Mouse (Mus musculus) megakaryocyte, adult 5-6 weeks (primary cell): ENCODE data around the gene Smim11. TPM values are rescaled to one million over a fixed set of nuclear protein-coding genes. Genes with fewer than 3 reads are reported as not detected.

Experiments used
- ATAC-seq: 2 replicates; pipeline ENCODE4 v1.8.0; 2016; ENCODE audit warnings: mild to moderate bottlenecking, inconsistent platforms; ENCODE audit not compliant: poor library complexity, severe bottlenecking
- total RNA-seq, 2 experiments: library from RNA; stranded (forward) in 1 of 2; stranded (reverse) in 1 of 2; fragments of 153-499, 151-499 nt in 1 of 2; fragments of 221-1000, 200-1000 nt in 1 of 2; gene quantifications; 2 replicates each; pipeline versions ENCODE4 v1.2.3 to v1.2.4; 2015 to 2017

The Smim11 gene
- total RNA-seq, 2 experiments from 2014 or later: 83.8 to 122 TPM

DNA sequence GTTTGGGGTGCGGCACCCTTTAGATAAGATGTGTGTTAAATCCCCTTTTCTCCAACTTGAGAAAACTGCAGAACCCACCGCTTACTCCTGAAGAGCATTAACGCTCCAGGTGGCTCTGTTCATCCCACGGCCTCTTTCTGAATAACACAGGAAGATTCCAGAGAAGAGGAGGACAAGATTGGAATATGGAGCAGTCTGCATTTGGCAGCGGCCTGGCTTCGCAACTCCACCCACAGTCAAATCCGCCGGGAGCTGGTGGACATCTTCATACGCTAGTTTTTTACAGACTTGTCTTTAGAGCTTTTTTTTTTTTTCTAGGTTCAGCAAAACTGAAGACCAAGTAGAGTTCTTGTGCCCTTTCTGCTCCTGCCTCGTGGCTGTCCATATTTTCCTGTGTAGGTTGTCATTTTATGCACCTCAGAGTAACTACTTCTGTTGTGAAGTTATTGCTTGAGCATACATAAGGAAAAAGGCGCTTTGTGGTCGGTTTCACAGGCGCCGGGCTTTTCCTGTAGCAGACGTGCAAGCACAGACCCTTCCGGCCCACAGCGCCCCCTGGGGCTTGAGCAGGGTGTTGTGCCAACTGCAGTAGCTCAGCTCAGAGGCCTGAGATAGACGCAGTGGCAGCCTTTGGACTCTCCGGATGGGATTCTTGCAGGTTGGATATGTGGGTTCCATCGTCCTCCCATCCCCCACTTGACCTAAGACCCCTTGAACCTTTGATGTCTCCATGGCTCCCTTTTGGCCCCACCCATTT lies 18.4 kb downstream of the Smim11 start:
- ATAC-seq: peak; percentile 86

DNA sequence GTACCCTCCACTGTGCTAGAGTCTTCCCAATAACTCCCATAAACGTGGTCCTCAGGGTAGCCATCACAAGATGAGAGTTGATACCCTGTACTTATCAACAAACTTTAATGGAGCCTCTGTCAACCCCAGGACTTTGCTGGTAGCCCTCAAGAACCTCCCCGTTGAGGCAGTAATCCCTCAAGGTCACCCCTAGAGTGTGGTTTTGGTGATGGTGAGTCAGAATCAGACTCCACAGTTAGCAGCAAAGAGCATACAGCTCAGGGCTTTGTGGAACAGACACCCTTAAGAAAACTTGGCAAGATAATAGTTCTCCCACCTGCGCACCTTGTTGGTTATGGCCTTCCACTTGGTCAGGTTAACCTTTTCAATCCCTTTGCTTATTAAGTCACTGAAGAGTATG lies 19.3 kb downstream of the Smim11 start:
- no peak for ATAC-seq

DNA sequence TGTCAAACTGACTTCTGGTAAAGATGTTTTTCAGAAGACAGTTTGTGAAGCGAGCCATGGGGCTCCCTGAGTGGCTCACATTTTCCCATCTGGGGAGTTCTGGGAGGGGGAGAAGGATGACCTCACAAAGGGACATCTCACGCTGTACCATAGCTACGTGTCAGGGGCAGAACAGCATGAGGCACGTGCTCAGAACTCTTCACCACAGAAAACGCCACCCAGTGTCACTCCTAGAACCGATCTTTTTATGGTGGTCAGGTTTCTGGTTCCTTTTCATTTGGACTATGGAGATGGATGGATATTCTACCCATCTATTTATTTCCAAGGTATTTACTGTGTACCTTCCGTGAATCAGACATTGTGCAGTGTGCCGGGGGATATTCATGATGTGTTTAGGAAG lies 20.3 kb downstream of the Smim11 start, which contains the start of gene Fam243:
Gene Fam243 (minus strand): TSS at position 101 of the 400 bp plus-strand sequence.
- ATAC-seq: no peak

DNA sequence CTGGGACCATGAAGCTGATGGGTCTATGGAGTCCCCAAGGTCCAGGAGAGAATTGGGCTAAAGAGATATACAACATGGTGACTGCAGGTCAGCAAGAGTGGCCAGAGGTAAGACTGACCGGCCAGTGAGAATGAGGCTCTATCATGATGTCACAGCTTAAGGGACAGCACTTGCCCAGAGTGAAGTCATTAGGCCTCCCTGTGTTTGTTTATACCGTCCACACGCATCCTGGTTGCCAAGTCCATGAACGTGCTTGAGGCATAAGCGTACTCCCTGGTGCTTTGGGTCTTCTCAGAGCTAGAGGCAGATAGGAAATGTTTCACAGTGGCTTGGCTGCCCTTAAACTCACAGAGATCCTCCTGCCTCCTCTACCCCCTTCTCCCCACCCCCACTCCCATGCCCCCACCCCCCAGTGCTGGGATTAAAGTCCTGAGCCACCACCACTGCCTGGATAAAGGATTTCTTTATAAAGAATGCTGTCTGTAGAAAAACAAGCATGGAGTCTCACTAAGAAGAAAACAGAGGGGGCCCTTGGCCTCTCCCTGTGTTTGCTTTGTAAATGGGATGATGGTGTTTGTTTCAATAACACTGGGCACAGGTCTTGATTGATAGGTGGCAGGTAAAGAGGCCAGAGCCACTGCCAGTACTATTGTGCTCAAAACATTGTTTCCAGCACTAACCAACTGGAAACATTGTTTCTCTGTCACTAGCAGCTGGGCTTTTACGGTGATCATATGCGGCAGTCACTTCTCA lies 23.4 kb downstream of the Smim11 start:
- no peak for ATAC-seq

DNA sequence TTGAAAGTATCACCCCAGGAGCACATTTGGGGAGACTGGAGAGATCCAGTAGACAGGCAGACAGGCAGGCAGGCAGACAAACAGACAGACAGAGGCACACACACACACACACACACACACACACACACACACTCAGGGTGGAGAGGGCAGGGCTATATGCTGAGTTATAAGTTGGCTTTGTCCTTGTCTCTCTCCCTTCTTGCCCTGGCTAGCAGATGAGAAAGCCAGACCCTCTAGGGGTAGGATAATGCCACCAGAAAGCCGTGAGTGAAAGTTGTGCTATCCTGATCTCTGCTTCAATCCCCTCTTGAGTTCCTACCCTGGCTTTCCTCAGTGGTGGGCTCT lies 23.9 kb downstream of the Smim11 start:
- no peak for ATAC-seq

DNA sequence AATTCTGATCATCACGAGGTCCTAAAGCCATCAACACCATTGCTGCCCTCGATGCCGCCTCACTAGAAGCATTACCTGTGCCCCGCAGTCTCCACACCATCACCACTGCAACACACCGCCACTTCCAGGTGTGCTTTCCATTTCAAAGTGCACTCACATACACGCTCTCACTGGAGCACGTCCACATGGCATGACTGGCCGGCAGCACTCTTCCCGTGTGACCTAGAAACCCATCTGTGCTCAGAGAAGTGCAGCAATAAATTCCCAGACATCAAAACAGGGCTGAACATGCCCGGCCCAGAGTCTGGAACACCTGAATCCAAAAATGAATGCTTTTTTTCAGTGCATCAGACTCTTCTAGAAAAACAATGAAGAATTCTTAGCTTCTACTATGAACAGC lies 26.8 kb downstream of the Smim11 start:
- ATAC-seq: no peak

DNA sequence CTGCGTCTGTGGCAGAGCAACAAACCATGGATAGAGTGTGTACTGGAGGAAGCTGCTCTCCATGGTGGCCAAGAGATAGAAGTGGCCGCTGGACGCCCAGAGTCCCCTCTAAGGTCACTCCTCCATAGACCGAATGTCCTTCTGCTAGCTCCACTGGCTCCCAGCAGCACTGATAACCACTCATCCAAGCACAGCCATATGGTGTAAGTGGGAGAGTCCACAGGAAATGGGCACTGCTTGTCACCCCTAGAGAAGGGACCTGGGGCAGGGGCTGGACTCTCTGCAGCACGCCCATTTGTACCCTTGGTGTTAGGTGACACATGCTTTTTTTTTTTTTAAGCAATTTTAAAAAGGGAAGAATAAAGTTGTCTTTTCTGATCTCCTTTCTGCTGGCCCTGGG lies 29.9 kb downstream of the Smim11 start:
- ATAC-seq: no peak

DNA sequence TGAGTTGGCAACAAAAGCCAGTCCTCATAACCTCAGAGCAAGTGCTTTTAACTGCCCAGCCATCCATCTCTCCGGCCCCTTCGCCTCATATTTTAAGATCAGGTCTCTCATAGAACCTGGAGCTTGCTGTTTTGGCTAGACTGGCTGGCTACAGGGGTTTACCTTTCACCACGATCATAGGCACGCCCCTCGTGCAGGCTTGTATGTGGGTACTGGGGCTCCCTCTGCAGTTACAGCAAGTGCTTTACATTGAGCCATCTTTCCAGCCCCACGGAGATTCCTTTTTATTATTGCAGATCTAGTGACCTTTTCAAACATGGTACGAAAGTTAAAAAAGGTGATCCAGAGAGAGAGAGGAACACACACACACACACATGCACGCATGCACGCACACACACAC lies 33.5 kb downstream of the Smim11 start:
- no peak for ATAC-seq

DNA sequence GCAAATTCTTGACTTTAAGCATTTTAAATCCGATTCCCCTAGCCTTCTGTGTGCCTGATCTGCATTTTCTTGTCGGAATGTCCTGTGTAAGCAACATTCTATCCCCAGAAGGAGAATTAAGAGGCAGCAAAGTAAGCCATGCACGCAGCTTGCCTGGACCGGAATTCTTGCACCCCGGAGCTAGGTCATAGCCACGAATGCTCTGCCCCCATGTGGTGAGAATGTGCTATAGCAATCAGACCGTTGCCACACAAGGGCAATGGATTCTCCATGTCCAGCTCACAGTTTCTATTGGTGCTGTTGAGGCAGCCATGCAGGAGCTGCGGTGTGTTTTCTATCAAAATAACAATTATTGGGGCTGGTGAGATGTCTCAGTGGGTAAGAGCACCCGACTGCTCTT lies 35.2 kb downstream of the Smim11 start:
- peak; percentile 79 for ATAC-seq

DNA sequence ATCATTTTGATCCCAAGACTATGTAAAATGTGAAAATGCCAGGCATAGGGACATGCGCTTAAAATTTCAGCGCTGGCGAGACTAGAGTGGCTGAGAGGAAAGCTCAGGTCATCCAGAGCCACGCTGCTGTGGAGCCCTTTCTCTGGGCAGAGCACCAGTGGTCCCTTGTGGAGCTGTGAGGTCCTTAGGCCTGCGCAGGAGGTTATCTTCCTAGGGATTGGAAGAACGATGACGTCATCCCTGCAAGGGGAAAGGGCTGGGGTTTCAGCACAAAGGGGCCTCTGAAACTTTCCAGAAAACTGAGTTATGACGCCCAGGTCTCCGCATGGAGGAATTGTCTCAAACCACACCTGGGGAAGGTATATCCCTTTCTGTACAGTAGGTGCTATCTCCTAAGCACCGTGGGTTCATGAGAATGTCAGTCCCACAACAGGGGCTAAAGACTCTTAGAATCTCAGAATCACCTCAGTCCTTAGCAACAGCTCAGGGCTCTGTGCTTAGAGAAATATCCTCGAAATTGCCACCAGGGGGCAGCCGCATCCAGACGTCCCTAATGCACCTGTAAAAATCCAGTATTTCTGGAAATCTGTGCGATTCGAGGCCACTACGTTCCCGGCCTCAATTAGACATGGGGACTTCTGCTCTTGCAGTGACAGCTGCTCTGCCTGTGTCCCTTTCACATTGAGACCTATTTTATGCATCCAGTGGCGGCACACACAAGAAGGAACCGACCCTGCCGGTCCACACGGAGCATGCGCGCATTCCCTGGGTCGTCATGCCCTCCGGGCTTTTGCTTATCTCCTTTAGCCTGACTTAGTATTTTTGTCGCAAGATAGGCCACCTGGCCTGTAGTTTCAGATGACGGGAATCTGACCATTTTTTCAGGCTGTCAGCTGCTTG lies 39.8 kb downstream of the Smim11 start:
- peak; percentile 66 for ATAC-seq

DNA sequence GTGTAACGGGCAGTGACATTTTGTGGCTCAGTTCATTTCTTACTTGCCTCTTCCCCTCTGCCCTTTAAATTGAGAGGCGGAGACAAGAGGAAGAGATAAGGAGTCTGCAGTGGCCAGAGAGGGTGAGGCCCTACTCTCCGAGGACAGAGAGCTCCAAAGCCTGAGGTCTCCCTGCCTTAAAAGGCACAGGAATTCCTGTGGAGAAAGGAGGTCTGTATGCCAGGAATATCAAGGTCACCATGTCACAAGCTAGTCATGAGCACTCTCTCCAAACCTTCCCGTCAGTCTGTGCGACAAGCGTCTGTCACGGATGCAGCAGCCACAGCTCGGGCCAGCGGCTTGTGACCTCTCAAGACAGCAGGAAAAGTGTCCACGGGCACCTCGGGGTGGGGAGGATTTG lies 44.1 kb downstream of the Smim11 start:
- no peak for ATAC-seq

DNA sequence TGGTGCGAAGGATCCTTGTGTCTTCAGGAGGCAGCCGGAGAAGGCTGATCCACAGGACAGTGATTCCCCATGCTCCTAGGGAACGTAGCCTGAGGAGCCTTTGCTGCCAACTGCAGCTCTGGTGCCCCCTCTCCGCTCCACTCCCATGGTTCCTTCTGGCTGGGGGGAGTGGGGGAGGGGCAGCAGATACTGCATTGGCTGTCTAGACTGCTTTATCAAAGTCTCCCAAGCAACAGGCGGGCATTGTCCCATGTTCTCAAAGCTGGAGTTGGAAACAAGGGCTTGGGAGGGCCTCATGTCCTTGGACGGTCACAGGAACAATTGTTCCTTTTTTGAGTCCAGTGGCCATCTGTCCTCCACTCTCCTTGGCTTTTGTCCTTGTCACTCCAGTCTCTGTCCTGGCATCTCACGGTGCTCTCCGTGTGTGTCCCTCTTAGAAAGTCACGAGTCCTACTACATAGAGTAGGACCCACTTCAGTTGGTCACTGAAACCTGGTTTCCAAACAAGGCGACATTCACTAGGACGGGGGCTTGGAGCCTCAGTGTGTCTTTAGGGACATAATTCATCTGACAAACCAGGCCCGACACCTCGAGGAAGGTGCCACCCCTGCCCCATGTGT lies 45.3 kb downstream of the Smim11 start:
- ATAC-seq: no peak

DNA sequence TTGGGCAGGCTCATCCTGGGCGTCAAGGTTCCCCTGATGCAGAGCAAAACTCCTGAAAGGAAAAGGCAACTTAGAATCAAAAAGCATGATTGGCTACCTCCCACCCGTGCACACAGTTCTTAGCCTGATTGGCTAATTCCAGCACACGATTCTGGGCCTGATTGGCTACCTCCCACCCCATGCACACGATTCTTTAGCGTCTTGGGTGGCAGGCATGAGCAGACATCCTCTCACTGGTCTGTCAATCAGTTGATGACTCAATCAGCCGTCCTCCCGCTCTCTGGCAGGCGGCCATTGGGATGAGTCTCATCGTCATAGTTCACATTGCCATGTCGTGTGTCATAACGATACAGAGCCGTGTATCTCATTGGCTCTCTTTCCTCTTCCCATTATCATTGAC lies 47.9 kb downstream of the Smim11 start:
- no peak for ATAC-seq

DNA sequence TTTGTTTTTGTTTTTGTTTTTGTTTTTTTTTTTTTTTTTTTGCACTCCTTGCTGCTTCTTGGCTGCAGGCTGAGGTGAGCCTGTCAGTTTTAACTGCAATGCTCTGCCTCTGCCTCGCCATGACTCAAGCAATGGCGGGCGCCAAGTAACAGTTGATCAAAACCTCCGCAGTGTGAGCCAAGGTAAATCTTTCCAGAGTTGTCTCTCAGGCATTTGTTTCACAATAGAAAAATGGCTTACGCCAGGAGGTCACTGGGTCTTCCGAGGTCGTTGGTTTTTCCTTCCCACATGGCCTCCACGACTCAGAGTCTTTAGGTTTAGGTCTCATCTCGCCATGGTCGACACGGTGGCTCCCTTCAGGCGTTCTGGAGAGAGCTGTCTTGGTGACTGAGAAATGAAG lies 52.2 kb downstream of the Smim11 start:
- no peak for ATAC-seq

DNA sequence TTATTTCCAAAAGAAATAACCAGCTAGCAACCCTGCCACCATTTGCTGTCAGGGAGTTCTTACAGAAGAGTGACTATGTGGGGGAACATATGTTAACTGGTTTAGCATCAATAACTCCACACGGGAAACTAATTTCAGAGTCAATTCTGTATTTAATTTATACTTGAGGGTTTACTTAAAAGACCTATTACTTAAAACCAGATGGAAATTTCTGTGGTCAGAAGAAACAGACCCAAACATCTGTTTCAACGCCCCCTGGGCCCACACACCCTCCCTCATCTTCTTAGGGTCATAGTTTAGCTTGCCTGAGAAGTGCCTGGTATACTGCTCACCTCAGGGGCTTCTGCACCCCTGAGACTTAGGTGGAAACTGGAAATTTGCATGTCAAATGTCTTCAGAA lies 52.8 kb downstream of the Smim11 start:
- no peak for ATAC-seq

DNA sequence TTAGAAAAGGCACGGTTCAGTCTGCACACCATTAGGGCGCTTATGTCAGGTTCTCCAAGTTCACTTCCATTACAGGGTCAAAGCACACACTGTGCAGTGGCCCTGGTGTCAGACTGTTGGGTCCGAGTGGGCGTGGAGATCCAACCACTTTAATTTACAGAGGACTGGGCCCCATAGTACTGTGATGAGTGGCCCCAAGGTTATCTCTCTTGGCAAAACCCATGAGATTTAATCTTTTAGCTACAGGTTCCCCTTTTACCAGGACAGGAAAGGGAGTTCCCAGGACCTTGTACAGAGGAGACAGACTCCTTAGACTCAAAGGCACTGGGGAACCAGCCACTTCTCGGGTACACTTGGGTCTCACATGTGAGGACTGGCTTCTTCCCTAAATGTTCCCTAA lies 54.3 kb downstream of the Smim11 start:
- no peak for ATAC-seq

DNA sequence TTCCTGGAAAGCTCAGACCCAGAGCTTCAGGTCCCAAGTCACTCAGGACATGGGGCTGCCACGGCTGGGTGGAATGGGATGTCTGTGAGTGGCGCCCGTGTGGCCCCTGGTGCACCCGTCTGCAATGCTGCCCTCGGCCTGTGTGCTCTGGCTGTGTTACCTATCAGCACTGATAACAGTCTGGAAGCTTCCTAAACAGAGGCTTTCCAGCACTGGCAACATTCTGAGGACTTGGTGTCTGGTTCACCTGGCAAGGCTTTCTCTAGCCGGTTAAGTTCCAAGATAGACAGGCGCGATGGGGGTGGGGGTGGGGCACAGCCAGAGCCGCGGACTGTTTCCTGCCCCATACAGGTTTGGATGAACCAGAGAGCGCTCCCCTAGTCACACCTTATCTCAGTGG lies 54.9 kb downstream of the Smim11 start:
- no peak for ATAC-seq

DNA sequence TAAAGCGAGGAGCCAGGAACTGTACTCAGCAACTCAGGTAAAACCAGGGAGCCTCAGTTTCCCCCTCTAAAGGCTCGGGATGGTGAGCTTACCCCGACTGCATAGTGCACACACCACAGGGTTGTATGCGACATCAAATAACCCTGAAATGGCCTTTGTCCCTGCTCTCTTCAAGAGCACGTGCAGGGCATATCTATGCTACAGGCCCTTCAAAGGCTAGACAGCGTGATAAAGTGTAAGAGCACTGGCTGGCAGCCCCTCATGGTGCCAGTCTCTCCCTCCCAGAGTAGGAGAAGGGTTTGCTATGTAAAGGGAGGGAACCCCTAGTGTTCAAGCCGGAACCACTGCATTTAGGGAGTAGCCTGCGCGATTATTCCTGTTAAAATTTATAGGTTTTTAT lies 55.9 kb downstream of the Smim11 start:
- no peak for ATAC-seq

DNA sequence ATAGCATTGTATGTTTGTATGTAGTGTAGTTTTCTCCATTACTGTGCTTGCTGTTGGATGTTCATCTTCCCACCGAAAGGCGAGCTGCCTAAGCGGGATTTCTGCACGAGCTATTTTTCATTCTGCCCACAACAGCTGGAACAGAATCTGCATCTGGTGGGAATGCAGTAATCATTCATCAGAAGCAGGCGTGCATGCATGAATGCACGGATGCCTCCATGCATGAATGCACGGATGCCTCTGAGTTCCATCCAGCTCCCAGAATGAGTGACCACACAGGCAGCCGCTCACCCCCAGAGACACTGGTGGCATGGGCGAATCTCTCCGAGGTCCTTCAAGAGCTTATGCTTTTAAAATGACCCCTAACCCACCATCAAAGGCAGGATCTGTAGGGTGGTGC lies 56.5 kb downstream of the Smim11 start:
- ATAC-seq: no peak

DNA sequence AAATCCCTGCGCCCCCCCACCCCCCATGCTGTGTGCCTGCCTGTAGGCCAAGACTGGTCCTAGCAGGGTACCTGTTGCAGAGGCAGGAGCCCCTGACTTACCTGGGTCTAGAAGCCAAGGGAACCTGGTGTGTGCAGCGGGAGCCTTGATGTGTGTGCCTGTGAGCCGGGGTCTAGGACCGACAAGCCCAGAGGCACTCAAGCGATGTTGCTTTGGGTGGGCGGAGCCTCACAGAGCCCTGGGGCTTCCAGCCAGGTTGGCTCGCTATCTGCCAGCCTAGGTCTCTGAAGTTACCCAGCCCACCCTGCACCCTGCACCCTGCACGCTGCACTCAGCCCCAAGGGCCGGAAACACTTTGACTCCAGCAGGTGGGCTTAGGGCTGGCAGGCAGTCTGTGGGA lies 57.6 kb downstream of the Smim11 start:
- ATAC-seq: no peak

DNA sequence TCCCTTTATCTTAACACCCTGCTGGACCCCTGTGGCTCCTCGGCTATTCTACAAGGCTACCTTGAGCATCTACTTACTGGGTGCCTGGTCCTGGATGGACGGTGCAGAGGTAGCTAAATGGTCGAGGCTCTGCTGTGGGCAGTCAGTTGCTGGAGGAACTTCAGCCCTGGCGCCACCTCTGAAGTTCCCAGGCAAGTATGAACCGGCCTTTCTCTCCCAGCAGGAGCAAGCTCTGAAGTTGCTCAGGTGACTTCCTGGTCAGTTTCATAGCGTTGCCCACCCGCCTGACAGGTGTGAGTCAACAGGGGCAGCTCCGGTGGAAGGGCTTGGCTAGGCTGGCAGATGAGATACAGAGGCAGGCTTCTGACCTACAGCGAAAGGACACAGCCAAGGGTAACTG lies 58.1 kb downstream of the Smim11 start, which contains the start of gene Kcne1:
Gene Kcne1 (minus strand): TSS at position 240 of the 400 bp plus-strand sequence.
- no peak for ATAC-seq
